ENCODE assay signal across 8 mouse cellular contexts in genomic region chr4:150035280-150035679, GRCm38 (mm10). TPM values are rescaled to one million over a fixed set of nuclear protein-coding genes. Genes with fewer than 3 reads are reported as not detected.
DNase-seq lines count a peak whose midpoint lies in the region; ATAC-seq and TF ChIP-seq lines count a peak whose summit lies in the region.

No protein-coding gene starts in this region.

- no peak overlapping the region for H3K4me3 ChIP-seq in forebrain, embryonic 13.5 days
- no peak overlapping the region for H3K4me3 ChIP-seq in forebrain, embryonic 16.5 days (replicated peaks; ENCODE audit: low read length)
- no peak overlapping the region for H3K4me3 ChIP-seq in intestine, embryonic 15.5 days (replicated peaks)
- no peak overlapping the region for H3K4me3 ChIP-seq in stomach, postnatal 0 days (ENCODE audit: low read depth, low read length)

- H3K9ac ChIP-seq in forebrain, embryonic 13.5 days, result no peak overlapping the region
- no peak overlapping the region for H3K9ac ChIP-seq in forebrain, embryonic 16.5 days (replicated peaks; ENCODE audit: low read depth, low read length)
- no peak overlapping the region for H3K9ac ChIP-seq in intestine, embryonic 15.5 days
- H3K9ac ChIP-seq in stomach, postnatal 0 days (ENCODE audit: low read length), result no peak overlapping the region

- intact Hi-C loops in left cerebral cortex, postnatal 36 days (cut with DNase I), result loop anchor here (1.0 to 10.0 kb wide), 3 partner anchors 37 to 180 kb away; no protein-coding TSS in a partner anchor

- TF ChIP-seq EP300 in stomach, postnatal 0 days (optimal IDR thresholded peaks at IDR 0.05), result no peak

- H3K27ac ChIP-seq in forebrain, embryonic 13.5 days, result no peak overlapping the region
- H3K27ac ChIP-seq in forebrain, embryonic 16.5 days (ENCODE audit: low read length), result no peak overlapping the region
- no peak overlapping the region for H3K27ac ChIP-seq in intestine, embryonic 15.5 days
- no peak overlapping the region for H3K27ac ChIP-seq in stomach, postnatal 0 days (replicated peaks)

- no peak overlapping the region for H3K4me2 ChIP-seq in forebrain, embryonic 13.5 days
- no peak overlapping the region for H3K4me2 ChIP-seq in forebrain, embryonic 16.5 days (ENCODE audit: low read length)
- no peak overlapping the region for H3K4me2 ChIP-seq in intestine, embryonic 15.5 days (replicated peaks)
- no peak overlapping the region for H3K4me2 ChIP-seq in stomach, postnatal 0 days (replicated peaks; ENCODE audit: low read depth)

- DNase-seq in c-Kit-negative CD71-positive TER-119-positive erythroid progenitor cells, embryonic 14.5 days (ENCODE audit: low read depth, low spot score), result peak; percentile 41
- DNase-seq in frontal cortex, postnatal 10 days (ENCODE audit: low spot score in 2 of 2), result peak; percentile 69 to 86
- peak; percentile 82 to 90 for DNase-seq in left cerebral cortex, postnatal 36 days (ENCODE audit: low spot score in 2 of 2)
- peak; percentile 57 to 80 for DNase-seq in natural killer cell, adult 2 months (ENCODE audit: low spot score in 2 of 2)
- peak; percentile 89 for DNase-seq in stomach, postnatal 0 days (ENCODE audit: low spot score)

- 14% methylated on average over 10 of the region's 10 CpGs for WGBS in forebrain, embryonic 13.5 days
- 8% methylated on average over 10 of the region's 10 CpGs for whole genome bisulfite sequencing in forebrain, embryonic 16.5 days
- 8% methylated on average over 10 of the region's 10 CpGs for WGBS in intestine, embryonic 15.5 days
- WGBS in stomach, postnatal 0 days, result 10% methylated on average over 10 of the region's 10 CpGs

- peaks cover 20% of the 10 kb centered on the region for H3K4me1 ChIP-seq in forebrain, embryonic 13.5 days
- peaks cover 11% of the 10 kb centered on the region for H3K4me1 ChIP-seq in forebrain, embryonic 16.5 days (replicated peaks; ENCODE audit: control insufficient read depth, insufficient read depth, low read length)
- peaks cover 29% of the 10 kb centered on the region for H3K4me1 ChIP-seq in intestine, embryonic 15.5 days (replicated peaks)
- 0 out of 2 replicates have a peak, but pooled peaks cover 3% of the 10 kb centered on the region for H3K4me1 ChIP-seq in stomach, postnatal 0 days (replicated peaks; ENCODE audit: control insufficient read depth, insufficient read depth)

- TF ChIP-seq CTCF in stomach, postnatal 0 days (IDR thresholded peaks at IDR 0.05; ENCODE audit: low read depth), result peak; percentile 96

- H3K27me3 ChIP-seq in forebrain, embryonic 13.5 days, result peaks cover 67% of the 10 kb centered on the region
- peaks cover 50% of the 10 kb centered on the region for H3K27me3 ChIP-seq in forebrain, embryonic 16.5 days (replicated peaks; ENCODE audit: control insufficient read depth, insufficient read depth, low read length)
- peaks cover 44% of the 10 kb centered on the region for H3K27me3 ChIP-seq in intestine, embryonic 15.5 days (replicated peaks)
- peaks cover 6% of the 10 kb centered on the region for H3K27me3 ChIP-seq in stomach, postnatal 0 days (ENCODE audit: control insufficient read depth, insufficient read depth, low read length)

- H3K9me3 ChIP-seq in forebrain, embryonic 13.5 days (replicated peaks), result no peaks in the 10 kb centered on the region
- H3K9me3 ChIP-seq in forebrain, embryonic 16.5 days (ENCODE audit: control insufficient read depth, low read length), result no peaks in the 10 kb centered on the region
- no peaks in the 10 kb centered on the region for H3K9me3 ChIP-seq in intestine, embryonic 15.5 days
- no peaks in the 10 kb centered on the region for H3K9me3 ChIP-seq in stomach, postnatal 0 days (ENCODE audit: control insufficient read depth, low read length)

- no peaks in the 10 kb centered on the region for H3K36me3 ChIP-seq in forebrain, embryonic 13.5 days (ENCODE audit: poor library complexity, severe bottlenecking)
- H3K36me3 ChIP-seq in forebrain, embryonic 16.5 days (ENCODE audit: control insufficient read depth, insufficient read depth), result no peaks in the 10 kb centered on the region
- no peaks in the 10 kb centered on the region for H3K36me3 ChIP-seq in intestine, embryonic 15.5 days
- no peaks in the 10 kb centered on the region for H3K36me3 ChIP-seq in stomach, postnatal 0 days (ENCODE audit: control insufficient read depth, insufficient read depth, low read length)

- ATAC-seq in forebrain, embryonic 13.5 days, result 0 out of 2 replicates have a peak, but pooled peaks have one; percentile 19
- ATAC-seq in forebrain, embryonic 16.5 days, result no peak
- peak; percentile 80 for ATAC-seq in intestine, embryonic 15.5 days
- ATAC-seq in stomach, postnatal 0 days (ENCODE audit: low FRiP score, low TSS enrichment), result peak; percentile 13

RNA-seq across cellular contexts. Expression of gene H6pd, which starts 26.5 kb away (rescaled TPM):
- 0.98 and 1.4 TPM in 2 replicates for polyA plus RNA-seq in forebrain, embryonic 13.5 days (2015; fragmentation: Nextera tagmentation; extraction: Ambion mirVana)
- 2.1 TPM in 2 replicates for polyA plus RNA-seq in forebrain, embryonic 16.5 days (2015; fragmentation: Nextera tagmentation; extraction: Ambion mirVana)
- 22.2 and 24.0 TPM in 2 replicates for polyA plus RNA-seq in intestine, embryonic 15.5 days (2015; fragmentation: Nextera tagmentation; extraction: Ambion mirVana)
- total RNA-seq in left cerebral cortex, postnatal 36 days (2021), result 10 to 100 TPM; 12.5 to 14.3 TPM
- polyA plus RNA-seq in stomach, postnatal 0 days (2015; fragmentation: Nextera tagmentation; extraction: Ambion mirVana), result 11.8 and 12.3 TPM in 2 replicates

RNA-seq across cellular contexts. Expression of gene Gpr157, which starts 51.9 kb away (rescaled TPM):
- 0.08 and 0.19 TPM in 2 replicates for polyA plus RNA-seq in forebrain, embryonic 13.5 days (2015; fragmentation: Nextera tagmentation; extraction: Ambion mirVana)
- polyA plus RNA-seq in forebrain, embryonic 16.5 days (2015; fragmentation: Nextera tagmentation; extraction: Ambion mirVana), result 0.14 and 0.25 TPM in 2 replicates
- 1.3 and 1.5 TPM in 2 replicates for polyA plus RNA-seq in intestine, embryonic 15.5 days (2015; fragmentation: Nextera tagmentation; extraction: Ambion mirVana)
- total RNA-seq in left cerebral cortex, postnatal 36 days (2021), result 1 to 10 TPM; 1.5 to 1.6 TPM
- 0.55 and 0.75 TPM in 2 replicates for polyA plus RNA-seq in stomach, postnatal 0 days (2015; fragmentation: Nextera tagmentation; extraction: Ambion mirVana)
